Mouse (Mus musculus) adrenal gland, postnatal 14 days (tissue): ENCODE data around the gene Lrrc74b. TPM values are rescaled to one million over a fixed set of nuclear protein-coding genes. Genes with fewer than 3 reads are reported as not detected.
"Not testable (repeated sequence)": the region's sequence is repeated elsewhere in the genome, so short reads cannot be mapped to it uniquely, and the experiment has no call there.

Source experiments
- DNase-seq: peaks from one replicate; pipeline ENCODE4 v3.0.0; 2021; ENCODE audit warnings: mixed read lengths
- total RNA-seq: library from RNA; stranded (reverse); gene quantifications from 2 replicates; pipeline ENCODE4 v1.2.3, GENCODE M21; 2021

The Lrrc74b gene
- total RNA-seq, 1 experiment from 2014 or later: 0.37 TPM

DNA sequence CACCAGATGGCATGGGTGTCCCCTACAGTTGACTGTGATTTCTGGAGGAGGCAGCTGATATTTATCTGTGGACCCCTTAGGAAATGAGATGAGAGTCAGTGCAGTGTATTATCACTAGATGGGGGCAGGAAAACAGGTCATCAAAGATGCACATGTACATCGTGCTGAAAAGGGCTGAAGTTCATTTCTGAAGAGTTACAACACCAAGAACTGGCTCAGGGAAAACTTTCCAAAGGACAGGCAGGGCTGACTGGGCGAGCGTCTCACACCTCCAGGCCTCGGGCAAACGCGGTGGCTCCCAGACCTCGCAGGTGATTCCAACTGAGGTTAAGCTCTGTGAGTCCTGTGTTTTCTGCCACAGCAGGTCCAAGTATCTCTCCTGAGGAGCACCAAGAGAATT lies 8.2 kb downstream of the Lrrc74b start:
- no peak for DNase-seq

DNA sequence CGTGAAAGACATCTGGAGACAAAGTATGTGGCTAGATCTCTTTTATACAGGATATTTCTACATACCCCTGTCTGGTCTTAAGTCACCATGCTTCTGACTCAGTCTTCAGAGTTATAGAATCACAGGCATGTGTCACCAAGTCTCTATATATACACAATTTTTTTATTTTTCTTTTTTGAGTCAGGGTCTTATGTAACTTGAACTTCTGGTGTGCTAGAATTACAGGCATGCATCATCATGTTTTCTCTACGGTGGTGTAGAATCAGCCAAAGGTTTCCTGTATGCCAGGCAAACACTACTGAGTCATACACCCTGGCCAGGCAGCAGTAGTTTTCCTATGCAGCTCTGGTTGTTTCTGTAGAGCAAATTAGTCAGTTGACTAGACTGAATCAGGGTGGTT lies 18.4 kb downstream of the Lrrc74b start:
- DNase-seq: no peak

DNA sequence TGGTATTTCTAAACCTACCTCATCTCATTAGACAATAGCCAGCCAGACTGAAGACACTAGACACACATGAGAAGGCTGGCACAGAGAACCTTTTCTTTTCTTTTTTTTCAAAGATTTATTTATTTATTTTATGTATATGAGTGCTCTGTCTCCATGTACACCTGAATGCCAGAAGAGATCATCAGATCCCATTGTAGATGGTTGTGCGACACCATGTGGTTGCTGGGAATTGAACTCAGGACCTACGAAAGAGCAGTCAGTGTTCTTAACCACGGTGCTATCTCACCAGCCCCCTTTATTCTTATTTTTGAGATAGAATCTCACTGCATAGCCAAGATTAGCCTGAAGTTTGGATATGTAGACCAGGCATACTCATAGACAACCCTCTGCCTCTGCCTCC lies 24.5 kb downstream of the Lrrc74b start:
- no peak for DNase-seq

DNA sequence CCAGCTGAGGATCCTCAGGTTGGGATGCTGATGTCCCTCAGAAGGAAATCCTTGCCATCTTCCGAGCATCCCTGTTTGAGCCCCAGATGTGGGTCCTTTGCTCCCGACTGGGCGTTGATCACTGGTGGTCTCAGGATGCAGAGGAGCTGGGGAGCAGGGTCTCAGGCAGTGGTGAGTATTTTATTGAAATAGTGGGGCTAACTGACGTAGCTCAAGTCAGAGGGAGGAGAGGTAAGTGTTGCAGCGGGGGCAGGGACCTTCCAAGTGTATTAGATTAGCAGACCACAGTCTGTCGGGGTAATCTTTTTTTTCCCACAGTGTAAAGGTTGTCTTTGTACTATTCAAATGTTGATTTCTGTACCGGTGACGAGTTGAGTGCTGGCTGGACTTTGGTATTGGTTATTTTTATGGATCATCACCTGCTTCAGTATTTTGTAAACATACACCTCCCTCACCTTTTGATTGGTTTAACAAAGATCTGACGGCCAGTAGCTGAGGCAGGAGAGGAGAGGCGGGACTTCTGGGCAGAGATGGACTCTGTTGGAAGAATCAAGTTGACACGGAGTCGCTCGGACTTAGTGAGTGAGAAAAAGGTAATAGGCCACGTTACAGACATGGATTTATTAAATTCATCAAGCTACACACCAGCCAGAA lies 28.2 kb downstream of the Lrrc74b start:
- DNase-seq: no peak

DNA sequence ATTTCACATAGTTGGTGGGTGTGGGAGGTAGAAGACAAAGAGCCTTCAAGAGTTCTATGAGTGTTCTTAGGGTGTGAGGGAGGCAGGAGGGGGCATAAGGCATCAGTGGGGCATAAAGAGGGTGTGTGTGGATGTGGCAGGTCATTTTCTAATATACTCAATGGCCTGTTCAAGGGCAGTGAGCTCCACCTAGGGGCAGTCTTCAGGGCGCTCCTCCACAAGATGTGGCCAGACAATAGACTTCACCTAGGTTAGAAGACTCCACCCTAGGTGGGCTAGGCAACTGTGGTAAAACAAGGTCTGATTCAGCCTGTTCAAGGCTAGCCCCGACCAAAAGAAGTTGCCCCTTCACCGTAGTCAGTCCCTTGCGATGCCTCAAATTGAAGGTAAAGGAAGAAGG lies 28.8 kb downstream of the Lrrc74b start:
- DNase-seq: peak; percentile 43

GRCm38 (mm10) chr16:17530640-17531288 lies 30.3 kb downstream of the Lrrc74b start, which contains the start of gene Thap7:
Gene Thap7 (minus strand): TSS chr16:17531136.
- DNase-seq: peak; percentile 99

DNA sequence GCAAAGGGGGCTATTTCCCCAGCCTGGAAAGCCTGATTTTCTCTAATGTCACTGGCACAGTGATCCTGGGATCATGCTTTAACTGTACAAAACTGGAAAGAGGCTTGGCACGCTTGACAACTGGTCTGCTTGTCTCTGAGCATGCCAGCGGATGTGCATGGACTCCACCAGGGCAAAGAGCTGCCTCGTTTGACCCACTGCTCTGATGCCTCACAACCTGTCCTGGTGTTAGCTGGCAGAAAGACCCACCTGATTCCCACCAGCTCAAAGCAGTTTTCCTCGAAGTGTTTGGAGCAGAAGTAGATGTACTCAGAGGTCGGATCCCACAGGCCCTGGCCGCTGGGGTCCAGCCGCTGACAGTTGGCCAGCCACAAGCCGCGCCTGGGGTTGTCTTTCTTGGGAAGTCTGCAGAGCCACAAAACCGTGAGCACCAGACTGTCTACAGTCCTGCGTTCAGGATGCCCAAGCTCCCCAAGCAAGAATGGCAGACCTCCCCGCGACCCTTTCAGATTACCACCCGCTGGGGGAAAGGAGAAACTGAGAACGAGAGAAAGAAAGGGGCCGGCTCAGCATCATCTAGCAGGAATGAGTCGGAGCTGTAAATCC lies 31.0 kb downstream of the Lrrc74b start:
- peak; percentile 42 for DNase-seq

DNA sequence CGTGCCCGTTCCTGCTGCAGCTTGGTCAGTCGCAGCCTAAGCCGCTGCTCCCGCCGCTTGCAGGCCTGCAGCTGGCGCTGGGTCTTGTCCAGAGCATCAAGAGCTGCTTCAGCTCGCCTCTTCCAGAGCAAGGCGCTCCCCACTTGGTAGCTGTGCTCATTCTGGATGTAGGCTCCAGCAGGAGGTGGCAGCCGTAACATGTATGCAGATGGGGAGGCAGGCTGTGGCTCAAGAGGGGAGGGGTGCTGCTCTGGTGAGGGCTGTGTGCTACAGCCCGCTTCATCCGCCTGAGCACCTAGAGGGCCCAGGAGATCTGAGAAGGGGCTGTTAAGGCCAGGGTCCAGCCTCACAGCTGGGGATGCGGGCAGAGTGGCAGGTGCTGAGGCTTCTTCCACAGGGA lies 32.8 kb downstream of the Lrrc74b start:
- no peak for DNase-seq

- DNase-seq: no peak
Measured at GRCm38 (mm10) chr16:17527606-17528005, 33.4 kb downstream of the Lrrc74b start.

GRCm38 (mm10) chr16:17526223-17526622 lies 34.8 kb downstream of the Lrrc74b start:
- DNase-seq: no peak

DNA sequence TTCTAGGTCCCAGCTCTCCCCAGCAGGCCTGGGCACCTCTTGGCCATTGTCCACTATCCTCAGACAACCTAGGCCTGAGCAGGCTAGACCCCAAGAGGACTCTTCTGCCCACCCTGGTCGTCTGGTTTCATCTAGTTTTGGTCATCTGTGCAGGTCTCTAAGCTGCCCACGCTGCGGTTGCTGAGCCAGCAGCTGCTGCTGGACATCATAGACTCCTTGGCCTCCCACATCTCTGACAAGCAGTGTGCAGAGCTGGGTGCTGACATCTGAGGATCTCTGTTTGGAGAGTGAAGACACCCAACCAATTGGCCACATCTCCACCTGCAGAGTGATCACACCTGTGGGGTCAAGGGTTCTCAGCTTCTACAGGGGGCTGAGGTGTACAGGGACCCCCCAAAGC lies 35.5 kb downstream of the Lrrc74b start:
- DNase-seq: no peak

DNA sequence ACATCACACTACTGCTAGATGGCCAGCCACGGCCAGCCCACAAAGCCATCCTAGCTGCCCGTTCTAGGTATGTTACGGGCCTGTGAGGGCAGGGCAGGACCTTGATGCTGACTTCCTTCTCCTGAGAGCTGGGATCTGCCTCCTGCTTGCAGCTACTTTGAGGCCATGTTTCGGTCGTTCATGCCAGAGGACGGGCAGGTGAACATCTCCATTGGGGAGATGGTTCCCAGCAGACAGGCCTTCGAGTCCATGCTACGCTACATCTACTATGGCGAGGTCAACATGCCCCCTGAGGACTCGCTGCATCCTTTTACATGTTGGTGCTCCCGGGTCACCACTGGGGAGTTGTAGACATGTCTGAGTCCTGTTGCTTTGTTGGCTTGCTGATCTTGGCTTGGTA lies 36.9 kb downstream of the Lrrc74b start:
- no peak for DNase-seq

DNA sequence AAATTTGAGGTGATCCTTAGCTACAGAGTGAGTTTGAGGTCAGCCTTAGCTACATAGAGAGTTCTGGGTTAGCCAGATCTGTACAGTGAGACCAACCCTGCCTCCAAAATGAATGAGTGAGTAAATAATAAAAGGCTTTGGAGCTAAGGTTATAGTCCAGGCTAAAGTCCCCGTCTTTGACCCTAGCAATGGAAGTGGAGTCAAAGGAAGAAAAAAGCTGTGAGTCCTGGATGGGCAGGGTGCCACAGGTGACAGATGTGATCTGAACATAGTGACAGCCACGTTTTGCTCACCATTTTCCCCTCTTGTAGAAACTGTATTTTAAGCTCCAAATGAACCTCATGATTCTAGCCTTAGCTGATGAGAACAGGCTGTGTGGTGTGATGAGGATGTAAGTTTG lies 42.1 kb downstream of the Lrrc74b start:
- no peak for DNase-seq

GRCm38 (mm10) chr16:17511431-17511830 lies 49.6 kb downstream of the Lrrc74b start:
- no peak for DNase-seq

DNA sequence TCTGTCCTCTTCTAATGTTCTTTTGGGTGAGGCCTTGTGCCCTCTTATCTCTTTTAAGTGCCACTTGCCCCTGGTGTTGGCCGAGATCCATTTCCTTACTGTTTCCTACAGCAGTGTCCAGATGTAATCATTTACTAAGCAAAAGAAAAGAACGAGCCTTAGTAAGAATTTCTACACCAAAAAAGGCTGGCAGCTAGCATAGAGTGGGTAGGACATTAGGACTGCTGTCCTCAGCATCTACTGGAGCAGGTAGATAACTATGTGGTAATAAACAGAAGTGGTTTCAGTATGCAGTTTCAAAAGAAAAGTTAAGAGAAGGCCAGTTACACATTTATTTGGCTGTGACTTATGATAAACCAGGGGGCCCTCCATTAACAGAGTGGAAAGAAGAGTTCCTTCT lies 50.4 kb downstream of the Lrrc74b start:
- no peak for DNase-seq

- no peak for DNase-seq
Measured at GRCm38 (mm10) chr16:17510143-17510542, 50.9 kb downstream of the Lrrc74b start.

DNA sequence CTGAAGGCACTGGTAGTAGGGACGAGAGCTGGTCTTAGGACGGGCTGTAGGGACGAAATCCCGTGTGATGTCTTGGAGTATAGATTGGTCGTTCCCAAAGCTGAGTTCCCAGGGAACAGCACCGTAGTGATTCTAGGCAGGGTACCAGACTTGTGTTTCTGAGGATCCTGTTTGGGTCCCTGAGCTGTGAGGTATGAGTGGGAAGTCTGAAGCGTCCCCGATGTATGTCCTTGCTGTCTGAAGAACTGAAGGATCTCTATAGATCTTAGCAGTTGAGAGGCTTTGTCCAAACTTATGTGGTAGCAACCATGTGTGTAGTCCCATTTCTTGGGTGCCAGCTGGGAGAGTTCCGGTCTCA lies 51.8 kb downstream of the Lrrc74b start:
- DNase-seq: no peak

DNA sequence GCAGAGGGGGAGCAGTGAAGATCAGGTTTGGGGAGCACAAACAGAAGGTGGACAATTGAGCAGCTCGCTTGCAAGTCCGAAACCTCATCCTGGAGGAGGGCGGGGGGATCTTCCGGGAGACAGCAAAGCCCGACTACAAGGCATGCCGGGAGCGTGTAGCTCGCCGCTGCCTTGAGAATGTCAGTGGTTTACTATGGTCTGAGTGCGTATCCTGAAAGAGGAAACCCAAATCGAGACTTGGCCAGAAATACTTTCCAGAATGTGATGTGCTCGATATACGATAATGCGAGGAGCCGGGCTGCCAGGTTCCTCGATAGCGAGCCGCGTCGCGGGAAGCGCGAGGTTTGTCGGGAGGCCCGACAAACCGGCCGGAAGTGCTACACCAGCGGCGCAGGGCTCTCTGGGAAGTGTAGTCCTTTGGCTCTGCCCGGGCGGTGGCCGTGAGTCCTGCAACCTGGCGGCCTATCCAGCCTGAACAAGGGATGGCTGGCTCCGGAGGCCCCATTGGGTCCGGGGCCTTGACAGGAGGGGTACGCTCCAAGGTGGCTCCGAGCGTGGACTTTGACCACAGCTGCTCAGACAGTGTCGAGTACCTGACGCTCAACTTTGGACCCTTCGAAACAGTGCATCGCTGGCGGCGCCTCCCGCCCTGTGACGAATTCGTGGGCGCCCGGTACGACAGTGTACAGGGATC lies 52.4 kb downstream of the Lrrc74b start, which contains the start of gene Lztr1:
Lztr1 (plus strand) TSS at position 143 of the 694 bp plus-strand sequence.
- DNase-seq: peak; percentile 93

GRCm38 (mm10) chr16:17508031-17508430 lies 53.0 kb downstream of the Lrrc74b start:
- not testable (repeated sequence) for DNase-seq

GRCm38 (mm10) chr16:17507018-17507552 lies 54.0 kb downstream of the Lrrc74b start:
- no peak for DNase-seq

GRCm38 (mm10) chr16:17502681-17503080 lies 58.4 kb downstream of the Lrrc74b start:
- DNase-seq: no peak

GRCm38 (mm10) chr16:17499249-17499883 lies 61.7 kb downstream of the Lrrc74b start:
- no peak for DNase-seq
